Mouse (Mus musculus) intestine, embryonic 16.5 days (tissue): ENCODE measurements around the gene D17Wsu92e. TPM values are rescaled to one million over a fixed set of nuclear protein-coding genes. Genes with fewer than 3 reads are reported as not detected.

Source experiments
- ATAC-seq: fragments of 200-750 bp; cut with Nextera tagmentation; 2 replicates; pipeline ENCODE4 v1.8.0; 2017; ENCODE audit warnings: moderate TSS enrichment, moderate library complexity
- H3K27ac ChIP-seq: fragments of 300-500 bp; sonication (generic); 2 replicates; pipeline ENCODE4 v1.5.1; 2014; ENCODE audit warnings: mild to moderate bottlenecking, low read length
- H3K27me3 ChIP-seq: fragments of 300-500 bp; sonication (generic); replicated peaks from 2 replicates; pipeline ENCODE4 v1.6.1; 2014; ENCODE audit warnings: low read length, control low read depth, mixed read lengths; ENCODE audit not compliant: control insufficient read depth, insufficient read depth
- H3K36me3 ChIP-seq: fragments of 300-500 bp; sonication (generic); 2 replicates; pipeline ENCODE4 v1.6.1; 2014; ENCODE audit warnings: low read length, control low read depth; ENCODE audit not compliant: control insufficient read depth, insufficient read depth
- H3K4me1 ChIP-seq: fragments of 300-500 bp; sonication (generic); 2 replicates; pipeline ENCODE4 v1.6.1; 2014; ENCODE audit warnings: low read length, control low read depth, mixed read lengths; ENCODE audit not compliant: control insufficient read depth, insufficient read depth
- H3K4me2 ChIP-seq: fragments of 300-500 bp; sonication (generic); 2 replicates; pipeline ENCODE4 v1.6.1; 2014; ENCODE audit warnings: low read depth, low read length, control low read depth
- H3K4me3 ChIP-seq: fragments of 300-500 bp; sonication (generic); 2 replicates; pipeline ENCODE4 v1.5.1; 2014; ENCODE audit warnings: mild to moderate bottlenecking, low read length
- H3K9ac ChIP-seq: fragments of 300-500 bp; sonication (generic); 2 replicates; pipeline ENCODE4 v1.6.1; 2014; ENCODE audit warnings: low read depth, low read length
- H3K9me3 ChIP-seq: fragments of 300-500 bp; sonication (generic); 2 replicates; pipeline ENCODE4 v1.6.1; 2016; ENCODE audit warnings: low read length, control low read depth; ENCODE audit not compliant: control insufficient read depth
- WGBS: fragments of 180-500 bp; shearing (Covaris S2); extraction: QIAGEN DNeasy Blood & Tissue Kit; methylation state at CpG from one replicate; pipeline ENCODE4 v1.1.7; 2014; 5-methylcytosine and 5-hydroxymethylcytosine counted together
- polyA plus RNA-seq: library from polyadenylated mRNA; unstranded; fragments of >200 nt; fragmentation: Nextera tagmentation; extraction: Ambion mirVana; gene quantifications from 2 replicates; pipeline ENCODE4 v1.2.1, GENCODE M21; 2015

The D17Wsu92e gene
- polyA plus RNA-seq, 1 experiment from 2014 or later, result 14.7 TPM

GRCm38 (mm10) chr17:27807542-27808078 lies 12.8 kb downstream of the D17Wsu92e start:
- Histone ChIP-seq H3K4me1 (peaks cover 39% of the 10 kb centered on the region), H3K27me3 (no peaks in the 10 kb centered on the region), H3K9me3 (no peaks in the 10 kb centered on the region), H3K9ac (no peak overlapping the region), H3K27ac (no peak overlapping the region), H3K4me3 (no peak overlapping the region), H3K4me2 (no peak overlapping the region), H3K36me3 (no peaks in the 10 kb centered on the region)
- WGBS, result 47% methylated on average over 2 of the region's 2 CpGs
- ATAC-seq, result no peak

DNA sequence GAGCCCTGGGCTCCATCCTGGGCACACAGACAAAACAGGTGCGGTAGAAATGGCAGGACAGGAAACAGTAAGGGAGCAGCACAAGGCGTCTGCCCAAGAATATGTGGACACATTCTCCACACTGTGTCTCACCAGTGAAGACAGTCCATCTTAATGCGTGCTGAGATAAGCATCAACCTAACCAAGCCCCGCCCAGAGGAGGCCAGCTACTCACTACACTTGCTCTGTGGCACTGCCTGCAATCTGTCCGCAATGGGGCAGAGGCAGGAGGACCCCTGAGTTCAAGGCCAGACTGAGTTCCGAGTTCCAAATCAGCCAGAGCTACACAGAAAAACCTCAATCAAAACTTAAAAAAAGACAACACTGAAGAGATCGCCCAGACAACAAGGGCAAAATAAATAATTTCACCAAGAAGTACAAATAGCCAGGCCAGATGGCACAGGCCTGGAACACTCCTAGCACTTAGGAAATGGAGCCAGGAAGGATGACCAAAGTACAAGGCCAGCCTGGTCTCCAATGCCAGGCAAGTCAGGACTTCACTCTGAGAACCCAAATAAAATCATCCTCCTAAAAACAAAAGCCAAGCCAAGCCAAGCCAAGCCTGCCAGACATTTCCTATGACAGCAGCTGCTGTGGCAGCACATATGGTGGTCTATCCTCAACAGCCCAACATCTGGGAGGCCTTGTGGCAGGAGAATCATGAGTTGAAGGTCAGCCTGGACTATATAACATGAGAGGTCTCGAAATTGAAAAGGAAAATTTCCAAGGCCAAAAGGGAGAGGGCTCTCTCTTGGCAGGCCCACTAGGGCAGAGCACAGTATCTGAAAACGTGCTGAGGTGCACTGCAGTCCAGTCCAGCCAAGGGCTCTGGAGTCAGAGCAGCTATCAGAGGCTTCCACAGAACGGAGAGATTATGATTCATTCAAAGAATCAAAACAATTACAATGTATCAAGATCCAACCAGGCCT lies 15.4 kb downstream of the D17Wsu92e start:
- H3K27ac ChIP-seq, result no peak overlapping the region
- no peak overlapping the region for H3K9ac ChIP-seq
- H3K9me3 ChIP-seq, result no peaks in the 10 kb centered on the region
- peaks cover 27% of the 10 kb centered on the region for H3K4me1 ChIP-seq
- no peaks in the 10 kb centered on the region for H3K36me3 ChIP-seq
- ATAC-seq, result no peak
- WGBS, result 81% methylated on average over 10 of the region's 10 CpGs
- no peak overlapping the region; the same call in 1 of the 2 replicates for H3K4me2 ChIP-seq
- no peak overlapping the region for H3K4me3 ChIP-seq
- no peaks in the 10 kb centered on the region for H3K27me3 ChIP-seq

- H3K4me2 ChIP-seq, result no peak overlapping the region
- H3K27me3 ChIP-seq, result no peaks in the 10 kb centered on the region
- no peak overlapping the region for H3K9ac ChIP-seq
- WGBS, result 74% methylated on average over 7 of the region's 7 CpGs
- no peak for ATAC-seq
- H3K27ac ChIP-seq, result no peak overlapping the region
- no peak overlapping the region for H3K4me3 ChIP-seq
- no peaks in the 10 kb centered on the region for H3K9me3 ChIP-seq
- H3K36me3 ChIP-seq, result no peaks in the 10 kb centered on the region
- peaks cover 33% of the 10 kb centered on the region for H3K4me1 ChIP-seq
These were observed 16.2 kb downstream of the D17Wsu92e start for GRCm38 (mm10) chr17:27804156-27804690.

- no peak overlapping the region for H3K9ac ChIP-seq
- H3K27me3 ChIP-seq, result no peaks in the 10 kb centered on the region
- H3K9me3 ChIP-seq, result no peaks in the 10 kb centered on the region
- no peak for ATAC-seq
- H3K27ac ChIP-seq, result no peak overlapping the region
- H3K4me2 ChIP-seq, result no peak overlapping the region
- H3K4me1 ChIP-seq, result peaks cover 38% of the 10 kb centered on the region
- no peaks in the 10 kb centered on the region for H3K36me3 ChIP-seq
- 75% methylated on average over 4 of the region's 4 CpGs for WGBS
- no peak overlapping the region for H3K4me3 ChIP-seq
These were observed 16.7 kb downstream of the D17Wsu92e start for GRCm38 (mm10) chr17:27803752-27804151.

- Histone ChIP-seq H3K27me3 (no peaks in the 10 kb centered on the region), H3K27ac (peak overlapping the region; percentile 76), H3K4me3 (no peak overlapping the region), H3K4me1 (peaks cover 56% of the 10 kb centered on the region), H3K9me3 (no peaks in the 10 kb centered on the region), H3K36me3 (no peaks in the 10 kb centered on the region), H3K4me2 (0 out of 2 replicates have a peak overlapping the region, but pooled peaks have one; percentile 8), H3K9ac (0 out of 2 replicates have a peak overlapping the region, but pooled peaks have one; percentile 38)
- 76% methylated on average over 9 of the region's 9 CpGs for WGBS
- no peak for ATAC-seq
These were observed 19.5 kb downstream of the D17Wsu92e start for GRCm38 (mm10) chr17:27800710-27801648.

GRCm38 (mm10) chr17:27799771-27800584 lies 20.5 kb downstream of the D17Wsu92e start:
- Histone ChIP-seq H3K4me1 (peaks cover 50% of the 10 kb centered on the region), H3K4me2 (peak overlapping the region; percentile 21), H3K36me3 (no peaks in the 10 kb centered on the region), H3K9me3 (no peaks in the 10 kb centered on the region), H3K4me3 (no peak overlapping the region; the same call in 1 of the 2 replicates), H3K9ac (peak overlapping the region; percentile 48), H3K27me3 (no peaks in the 10 kb centered on the region), H3K27ac (peak overlapping the region; percentile 92)
- 36% methylated on average over 16 of the region's 16 CpGs for WGBS
- peak; percentile 81 for ATAC-seq

DNA sequence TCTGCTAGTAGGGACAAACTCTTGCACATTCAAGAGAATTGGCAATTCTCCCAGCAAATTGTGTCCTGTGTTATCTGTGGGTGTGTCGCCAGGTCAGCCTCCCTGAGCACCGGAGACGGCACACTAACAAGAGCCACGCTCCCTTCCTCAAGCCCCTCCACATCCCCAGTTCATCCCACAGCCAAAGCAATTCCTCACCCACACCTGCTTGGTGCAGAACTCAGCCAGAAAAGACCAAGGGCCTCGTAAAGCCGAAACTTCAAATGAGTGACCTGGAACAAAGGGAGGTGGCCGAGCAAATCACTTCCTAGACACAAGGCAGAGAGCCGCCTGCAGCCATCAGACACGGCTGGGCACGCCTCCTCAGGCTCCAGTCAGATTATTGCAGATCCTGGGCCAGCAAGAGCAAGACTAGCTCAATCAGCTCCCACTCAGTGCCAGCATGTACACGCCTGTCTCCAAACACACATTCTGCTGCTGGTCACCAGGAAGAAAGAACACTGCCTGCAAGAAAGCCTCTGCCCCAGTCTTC lies 23.0 kb downstream of the D17Wsu92e start:
- 24% methylated on average over 11 of the region's 11 CpGs for WGBS
- Histone ChIP-seq H3K36me3 (0 out of 2 replicates have a peak, but pooled peaks cover 5% of the 10 kb centered on the region), H3K9ac (peak overlapping the region; percentile 44), H3K9me3 (no peaks in the 10 kb centered on the region), H3K4me1 (peaks cover 51% of the 10 kb centered on the region), H3K27ac (peak overlapping the region; percentile 96), H3K4me2 (peak overlapping the region; percentile 41), H3K4me3 (peak overlapping the region; percentile 34), H3K27me3 (no peaks in the 10 kb centered on the region)
- peak; percentile 72 for ATAC-seq

DNA sequence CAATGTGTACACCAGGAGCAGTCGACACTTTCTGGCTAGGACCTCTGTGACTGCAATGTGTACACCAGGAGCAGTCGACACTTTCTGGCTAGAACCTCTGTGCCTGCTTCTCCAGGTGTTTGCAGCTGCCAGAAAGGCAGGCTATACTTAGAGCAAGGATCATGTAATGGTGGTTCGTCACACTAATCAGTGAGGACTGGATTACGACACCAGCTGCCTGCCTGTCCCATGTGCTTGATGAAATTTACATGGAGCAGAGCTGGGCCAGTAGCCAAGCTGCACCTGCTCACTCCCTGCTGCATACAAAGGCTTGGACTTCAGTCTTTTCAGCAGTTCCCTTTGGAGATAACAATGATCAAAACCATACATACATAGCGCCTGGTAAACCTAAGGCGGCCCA lies 23.7 kb downstream of the D17Wsu92e start:
- Histone ChIP-seq H3K9ac (peak overlapping the region; percentile 44), H3K4me1 (peaks cover 51% of the 10 kb centered on the region), H3K4me2 (peak overlapping the region; percentile 41), H3K27ac (peak overlapping the region; percentile 96), H3K27me3 (no peaks in the 10 kb centered on the region), H3K9me3 (no peaks in the 10 kb centered on the region), H3K36me3 (0 out of 2 replicates have a peak, but pooled peaks cover 5% of the 10 kb centered on the region), H3K4me3 (peak overlapping the region; percentile 34)
- WGBS, result 28% methylated on average over 6 of the region's 6 CpGs
- ATAC-seq, result peak; percentile 83
